Mouse (Mus musculus) embryonic facial prominence, embryonic 15.5 days (tissue): ENCODE measurements around the gene Gfra1. TPM values are rescaled to one million over a fixed set of nuclear protein-coding genes. Genes with fewer than 3 reads are reported as not detected.

Source experiments
- ATAC-seq: fragments of 200-750 bp; cut with Nextera tagmentation; 2 replicates; pipeline ENCODE4 v1.8.0; 2017; ENCODE audit warnings: low read depth, moderate TSS enrichment; ENCODE audit not compliant: insufficient number of reproducible peaks, low FRiP score, low TSS enrichment
- H3K27ac ChIP-seq: fragments of 300-500 bp; sonication (generic); replicated peaks from 2 replicates; pipeline ENCODE4 v1.5.1; 2015; ENCODE audit warnings: mild to moderate bottlenecking, inconsistent platforms
- H3K27me3 ChIP-seq: fragments of 300-500 bp; sonication (generic); 2 replicates; pipeline ENCODE4 v1.6.1; 2015; ENCODE audit warnings: inconsistent platforms
- H3K36me3 ChIP-seq: fragments of 300-500 bp; sonication (generic); 2 replicates; pipeline ENCODE4 v1.6.1; 2015; ENCODE audit warnings: mild to moderate bottlenecking, inconsistent platforms
- H3K4me1 ChIP-seq: fragments of 300-500 bp; sonication (generic); 2 replicates; pipeline ENCODE4 v1.6.1; 2015; ENCODE audit warnings: inconsistent platforms
- H3K4me2 ChIP-seq: fragments of 300-500 bp; sonication (generic); replicated peaks from 2 replicates; pipeline ENCODE4 v1.6.1; 2015; ENCODE audit warnings: mild to moderate bottlenecking, inconsistent platforms
- H3K4me3 ChIP-seq: fragments of 300-500 bp; sonication (generic); replicated peaks from 2 replicates; pipeline ENCODE4 v1.5.1; 2015; ENCODE audit warnings: mild to moderate bottlenecking, inconsistent platforms
- H3K9ac ChIP-seq: fragments of 300-500 bp; sonication (generic); 2 replicates; pipeline ENCODE4 v1.6.1; 2015; ENCODE audit warnings: inconsistent platforms
- H3K9me3 ChIP-seq: fragments of 300-500 bp; sonication (generic); replicated peaks from 2 replicates; pipeline ENCODE4 v1.6.1; 2016; ENCODE audit warnings: inconsistent platforms
- WGBS: fragments of 180-500 bp; shearing (Covaris S2); methylation state at CpG from one replicate; pipeline ENCODE4 v1.1.7; 2015; 5-methylcytosine and 5-hydroxymethylcytosine counted together
- polyA plus RNA-seq: library from polyadenylated mRNA; unstranded; fragments of >200 nt; fragmentation: Nextera tagmentation; extraction: Ambion mirVana; gene quantifications from 2 replicates; pipeline ENCODE4 v1.2.1, GENCODE M21; 2015

The Gfra1 gene
- polyA plus RNA-seq, 1 experiment from 2014 or later, result 55.4 TPM

- no peaks in the 10 kb centered on the region for H3K36me3 ChIP-seq
- H3K9me3 ChIP-seq, result no peaks in the 10 kb centered on the region
- H3K4me2 ChIP-seq, result no peak overlapping the region
- H3K27ac ChIP-seq, result no peak overlapping the region
- H3K27me3 ChIP-seq, result no peaks in the 10 kb centered on the region
- no peak overlapping the region for H3K9ac ChIP-seq
- no peak for ATAC-seq
- H3K4me3 ChIP-seq, result no peak overlapping the region
- 65% methylated on average over 5 of the region's 5 CpGs for WGBS
- peaks cover 6% of the 10 kb centered on the region; the same call in 1 of the 2 replicates for H3K4me1 ChIP-seq
These were observed 63.9 kb downstream of the Gfra1 start for GRCm38 (mm10) chr19:58391796-58392195.

GRCm38 (mm10) chr19:58389466-58389865, 66.2 kb downstream of the Gfra1 start:
- H3K9me3 ChIP-seq, result no peaks in the 10 kb centered on the region
- H3K36me3 ChIP-seq, result no peaks in the 10 kb centered on the region
- no peak overlapping the region for H3K4me2 ChIP-seq
- ATAC-seq, result no peak
- H3K27ac ChIP-seq, result no peak overlapping the region
- H3K4me1 ChIP-seq, result no peaks in the 10 kb centered on the region
- whole genome bisulfite sequencing, result 91% methylated on average over 8 of the region's 8 CpGs
- no peak overlapping the region for H3K9ac ChIP-seq
- H3K27me3 ChIP-seq, result no peaks in the 10 kb centered on the region
- H3K4me3 ChIP-seq, result no peak overlapping the region

GRCm38 (mm10) chr19:58388851-58389447, 66.8 kb downstream of the Gfra1 start:
- Histone ChIP-seq H3K9me3 (no peaks in the 10 kb centered on the region), H3K9ac (no peak overlapping the region), H3K4me1 (no peaks in the 10 kb centered on the region), H3K36me3 (no peaks in the 10 kb centered on the region), H3K4me2 (no peak overlapping the region), H3K27me3 (no peaks in the 10 kb centered on the region), H3K4me3 (no peak overlapping the region), H3K27ac (no peak overlapping the region)
- no peak for ATAC-seq
- 82% methylated on average over 18 of the region's 18 CpGs for WGBS

- 66% methylated on average over 3 of the region's 3 CpGs for WGBS
These were observed 72.4 kb downstream of the Gfra1 start for GRCm38 (mm10) chr19:58383273-58383672.

GRCm38 (mm10) chr19:58382535-58382934, 73.2 kb downstream of the Gfra1 start:
- Histone ChIP-seq H3K9ac (no peak overlapping the region), H3K27ac (no peak overlapping the region), H3K4me2 (no peak overlapping the region), H3K9me3 (no peaks in the 10 kb centered on the region), H3K36me3 (no peaks in the 10 kb centered on the region), H3K27me3 (no peaks in the 10 kb centered on the region), H3K4me3 (no peak overlapping the region), H3K4me1 (no peaks in the 10 kb centered on the region)
- 95% methylated on average over 7 of the region's 7 CpGs for WGBS
- ATAC-seq, result no peak

More at GRCm38 (mm10) chr19:58383273-58383672, 72.4 kb downstream of the Gfra1 start:
- Histone ChIP-seq H3K4me3 (no peak overlapping the region), H3K9me3 (no peaks in the 10 kb centered on the region), H3K4me1 (no peaks in the 10 kb centered on the region), H3K27me3 (no peaks in the 10 kb centered on the region), H3K27ac (no peak overlapping the region), H3K4me2 (no peak overlapping the region), H3K36me3 (no peaks in the 10 kb centered on the region), H3K9ac (no peak overlapping the region)
- no peak for ATAC-seq

GRCm38 (mm10) chr19:58377969-58378368, 77.7 kb downstream of the Gfra1 start:
- Histone ChIP-seq H3K4me2 (no peak overlapping the region), H3K27ac (no peak overlapping the region), H3K9ac (no peak overlapping the region), H3K27me3 (no peaks in the 10 kb centered on the region), H3K9me3 (no peaks in the 10 kb centered on the region), H3K4me1 (no peaks in the 10 kb centered on the region), H3K36me3 (no peaks in the 10 kb centered on the region), H3K4me3 (no peak overlapping the region)
- ATAC-seq, result no peak
- WGBS, result 61% methylated on average over 8 of the region's 8 CpGs

- ATAC-seq, result no peak
- Histone ChIP-seq H3K27me3 (no peaks in the 10 kb centered on the region), H3K4me3 (no peak overlapping the region), H3K36me3 (no peaks in the 10 kb centered on the region), H3K9ac (no peak overlapping the region), H3K4me1 (peaks cover 9% of the 10 kb centered on the region; the same call in 1 of the 2 replicates), H3K9me3 (no peaks in the 10 kb centered on the region), H3K4me2 (no peak overlapping the region), H3K27ac (no peak overlapping the region)
- WGBS, result 70% methylated on average over 8 of the region's 8 CpGs
These were observed 79.0 kb downstream of the Gfra1 start for GRCm38 (mm10) chr19:58376675-58377102.

GRCm38 (mm10) chr19:58374648-58375047, 81.1 kb downstream of the Gfra1 start:
- Histone ChIP-seq H3K27ac (no peak overlapping the region), H3K4me2 (no peak overlapping the region), H3K4me1 (peaks cover 9% of the 10 kb centered on the region; the same call in 1 of the 2 replicates), H3K9ac (no peak overlapping the region), H3K4me3 (no peak overlapping the region), H3K36me3 (no peaks in the 10 kb centered on the region), H3K9me3 (no peaks in the 10 kb centered on the region), H3K27me3 (no peaks in the 10 kb centered on the region)
- ATAC-seq, result no peak
- 95% methylated on average over 5 of the region's 5 CpGs for WGBS

GRCm38 (mm10) chr19:58374155-58374554, 81.6 kb downstream of the Gfra1 start:
- no peak overlapping the region for H3K9ac ChIP-seq
- H3K4me1 ChIP-seq, result peaks cover 9% of the 10 kb centered on the region; the same call in 1 of the 2 replicates
- no peak overlapping the region for H3K4me2 ChIP-seq
- no peaks in the 10 kb centered on the region for H3K27me3 ChIP-seq
- no peak for ATAC-seq
- no peak overlapping the region for H3K27ac ChIP-seq
- no peaks in the 10 kb centered on the region for H3K36me3 ChIP-seq
- H3K9me3 ChIP-seq, result no peaks in the 10 kb centered on the region
- WGBS, result 94% methylated on average over 4 of the region's 4 CpGs
- no peak overlapping the region for H3K4me3 ChIP-seq

- Histone ChIP-seq H3K4me3 (no peak overlapping the region), H3K4me2 (no peak overlapping the region), H3K9me3 (no peaks in the 10 kb centered on the region), H3K9ac (no peak overlapping the region), H3K27me3 (no peaks in the 10 kb centered on the region), H3K4me1 (peaks cover 9% of the 10 kb centered on the region; the same call in 1 of the 2 replicates), H3K36me3 (no peaks in the 10 kb centered on the region), H3K27ac (no peak overlapping the region)
- no peak for ATAC-seq
- 55% methylated on average over 2 of the region's 2 CpGs for WGBS
These were observed 87.2 kb downstream of the Gfra1 start for GRCm38 (mm10) chr19:58368513-58368912.

- H3K27ac ChIP-seq, result no peak overlapping the region
- ATAC-seq, result no peak
- WGBS, result 62% methylated on average over 9 of the region's 9 CpGs
- H3K27me3 ChIP-seq, result no peaks in the 10 kb centered on the region
- no peaks in the 10 kb centered on the region for H3K9me3 ChIP-seq
- H3K36me3 ChIP-seq, result no peaks in the 10 kb centered on the region
- no peak overlapping the region for H3K9ac ChIP-seq
- no peaks in the 10 kb centered on the region for H3K4me1 ChIP-seq
- H3K4me2 ChIP-seq, result no peak overlapping the region
- H3K4me3 ChIP-seq, result no peak overlapping the region
These were observed 91.0 kb downstream of the Gfra1 start for GRCm38 (mm10) chr19:58364688-58365087.

GRCm38 (mm10) chr19:58360982-58361381, 94.7 kb downstream of the Gfra1 start:
- Histone ChIP-seq H3K36me3 (no peaks in the 10 kb centered on the region), H3K9me3 (no peaks in the 10 kb centered on the region)
- WGBS, result 40% methylated on average over 1 of the region's 1 CpGs

More at GRCm38 (mm10) chr19:58360982-58361381, 94.7 kb downstream of the Gfra1 start:
- Histone ChIP-seq H3K27me3 (no peaks in the 10 kb centered on the region), H3K4me1 (no peaks in the 10 kb centered on the region), H3K27ac (no peak overlapping the region), H3K9ac (no peak overlapping the region), H3K4me3 (no peak overlapping the region), H3K4me2 (no peak overlapping the region)
- no peak for ATAC-seq
